Mouse (Mus musculus) cortical plate, adult 2 months (tissue): Measurements from ENCODE around the gene Tnfaip2.

ENCODE experiments used
- CTCF ChIP-seq: fragments of 200-500 bp; IDR thresholded peaks from 2 replicates; pipeline ENCODE4 v1.5.1; 2011; ENCODE audit warnings: mild to moderate bottlenecking, control low read depth, low read length; ENCODE audit not compliant: insufficient read depth; ENCODE audit errors: extremely low read depth
- POLR2A ChIP-seq: fragments of 200-500 bp; IDR thresholded peaks from 2 replicates; pipeline ENCODE4 v1.6.1; 2011; ENCODE audit warnings: mild to moderate bottlenecking, low read length, control low read depth; ENCODE audit not compliant: insufficient read depth; ENCODE audit errors: extremely low read depth

DNA sequence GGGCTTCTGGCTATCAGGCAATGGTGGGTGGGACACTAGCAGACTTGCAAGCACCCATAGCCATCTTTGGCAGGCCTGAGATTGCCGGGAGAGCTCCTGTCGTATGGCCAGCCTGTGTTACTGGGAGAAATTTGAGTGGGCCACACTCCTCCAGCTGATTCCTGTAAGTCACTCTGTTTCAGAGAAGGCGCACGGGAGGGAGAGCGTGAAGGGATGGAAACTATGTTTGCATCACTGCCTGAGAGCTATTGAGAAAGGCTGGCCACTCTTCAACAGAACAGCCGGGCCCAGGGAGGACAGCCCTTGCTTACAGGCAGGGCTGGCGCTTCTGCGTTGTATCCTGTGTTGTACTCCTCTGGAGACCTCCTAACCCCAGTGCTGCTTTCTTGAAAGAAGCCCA, 5.6 kb upstream of the Tnfaip2 start:
- no peak for TF ChIP-seq POLR2A
- TF ChIP-seq CTCF, result no peak
